Mouse (Mus musculus) erythroblast, embryonic 14.5 days (primary cell): ENCODE measurements around the gene Omt2b.

Experiments used
- GATA1 ChIP-seq: IDR thresholded peaks from 2 replicates; pipeline ENCODE4 v1.6.1; 2012; ENCODE audit warnings: low read length, inconsistent platforms, mixed read lengths
- TAL1 ChIP-seq: IDR thresholded peaks from 3 replicates; pipeline ENCODE4 v1.6.1; 2012; ENCODE audit warnings: low read length, inconsistent platforms, mixed read lengths

DNA sequence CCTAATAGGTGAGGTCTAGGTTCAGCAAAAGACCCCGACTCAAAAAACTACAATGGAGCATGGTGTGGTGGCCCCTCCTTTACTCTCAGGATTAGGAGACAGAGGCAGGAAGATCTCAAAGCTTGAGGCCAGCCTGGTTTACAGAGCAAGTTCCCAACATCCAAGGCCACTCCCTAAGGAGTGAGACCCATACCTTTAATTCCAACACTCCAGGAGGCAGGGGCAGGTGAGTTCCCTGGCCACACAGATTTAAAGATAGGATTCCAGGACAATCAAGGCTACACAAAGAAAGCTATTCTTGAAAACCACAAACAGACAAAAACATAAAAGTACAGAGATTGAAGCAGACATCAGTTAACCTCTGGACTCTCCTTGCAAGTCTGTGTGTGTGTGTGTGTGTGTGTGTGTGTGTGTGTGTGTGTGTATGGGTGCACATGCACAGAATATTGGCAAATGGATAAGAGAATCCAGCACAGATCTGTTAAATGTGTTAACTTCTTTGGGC, 47.5 kb downstream of the Omt2b start:
- TF ChIP-seq GATA1 (no peak), TAL1 (no peak)
